Mouse (Mus musculus) liver, postnatal 0 days (tissue): ENCODE data around the gene Phpt1.

Source experiments
- CTCF ChIP-seq: sonication (generic); IDR thresholded peaks from 2 replicates; pipeline ENCODE4 v1.5.1; 2016; ENCODE audit warnings: antibody characterized with exemption, low read depth
- EP300 ChIP-seq: IDR thresholded peaks from 2 replicates; pipeline ENCODE4 v1.6.1; 2016; ENCODE audit warnings: antibody characterized with exemption, low read depth, mild to moderate bottlenecking

DNA sequence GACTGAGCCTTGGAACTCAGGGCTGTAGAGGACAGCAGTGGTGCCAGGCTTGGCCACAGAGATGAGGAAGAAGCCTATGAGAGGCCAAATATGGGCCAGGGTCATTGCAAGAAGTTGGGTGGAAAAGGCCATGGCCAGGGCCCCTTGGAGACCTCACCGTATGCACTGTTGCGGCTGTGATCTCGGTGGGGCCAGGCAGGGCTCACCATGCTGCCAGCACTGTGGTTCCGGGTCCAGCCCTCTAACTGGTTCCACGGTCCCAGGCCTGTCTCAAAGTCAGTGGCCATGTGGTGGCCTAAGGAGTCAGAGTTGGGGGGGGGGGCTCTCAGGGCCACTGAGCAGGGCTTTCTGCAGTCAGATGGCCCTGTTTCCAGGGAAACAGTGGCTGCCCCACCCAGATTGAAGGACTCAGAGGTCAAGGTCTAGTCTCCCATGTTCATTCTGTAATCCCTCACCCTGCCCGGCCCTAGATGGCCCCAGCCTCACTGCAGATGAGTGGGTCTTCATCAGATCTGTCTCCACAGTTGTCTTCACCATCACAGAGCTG, 6.5 kb downstream of the Phpt1 start:
- TF ChIP-seq CTCF (no peak), EP300 (no peak)
